ENCODE assay signal across 21 mouse cellular contexts in genomic region chr16:10536323-10536722, GRCm38 (mm10). TPM values are rescaled to one million over a fixed set of nuclear protein-coding genes. Genes with fewer than 3 reads are reported as not detected.
"Had no signal": no experiment of that assay in that cellular context is flagged by ENCODE, and none has a peak within 500 bp of the region (broad histone marks: within the 10 kb centered on the region; RNA-seq: fewer than 3 reads in every experiment).

No protein-coding gene starts in this region.

- H3K27ac ChIP-seq: liver, embryonic 12.5 days; liver, embryonic 15.5 days; lung, embryonic 15.5 days; midbrain, embryonic 12.5 days; midbrain, embryonic 15.5 days; neural tube, embryonic 12.5 days; neural tube, embryonic 15.5 days; stomach, embryonic 15.5 days had no signal

- H3K9ac ChIP-seq: liver, embryonic 12.5 days; liver, embryonic 15.5 days; lung, embryonic 15.5 days; midbrain, embryonic 12.5 days; midbrain, embryonic 15.5 days; neural tube, embryonic 12.5 days; neural tube, embryonic 15.5 days; stomach, embryonic 15.5 days had no signal

- H3K27me3 ChIP-seq: liver, embryonic 12.5 days; liver, embryonic 15.5 days; lung, embryonic 15.5 days; midbrain, embryonic 12.5 days; midbrain, embryonic 15.5 days; neural tube, embryonic 12.5 days; neural tube, embryonic 15.5 days; stomach, embryonic 15.5 days had no signal

- DNase-seq: kidney, adult 18-20 months; kidney, adult 9 months; kidney, postnatal 14 days; layer of hippocampus, adult 9-11 months; lung, adult 18-20 months; lung, postnatal 10 days; lung, postnatal 36 days; retina, postnatal 1 day; right cerebral cortex, postnatal 25 days; thymus, postnatal 4 days had no signal

- H3K4me3 ChIP-seq: layer of hippocampus, adult 2 months; liver, embryonic 12.5 days; liver, embryonic 15.5 days; lung, embryonic 15.5 days; midbrain, embryonic 12.5 days; midbrain, embryonic 15.5 days; neural tube, embryonic 12.5 days; neural tube, embryonic 15.5 days; stomach, embryonic 15.5 days had no signal

- H3K36me3 ChIP-seq: liver, embryonic 12.5 days; liver, embryonic 15.5 days; midbrain, embryonic 15.5 days had no signal

RNA-seq across cellular contexts. Expression of gene Ciita, which starts 56.5 kb away (rescaled TPM):
- total RNA-seq: layer of hippocampus, postnatal 25 days; left cerebral cortex, postnatal 10 days had no signal
